Mouse (Mus musculus) cerebellum, adult 9-11 months (tissue): Measurements from ENCODE around the gene Mia2.

Experiments
- DNase-seq: peaks from one replicate; pipeline ENCODE4 v3.0.0; 2022

Gene Mia2

GRCm38 (mm10) chr12:59105914-59106313 is 10.3 kb downstream of the Mia2 start:
- no peak for DNase-seq

GRCm38 (mm10) chr12:59106491-59106890 is 10.9 kb downstream of the Mia2 start:
- no peak for DNase-seq

- DNase-seq = no peak
Measured at GRCm38 (mm10) chr12:59107926-59108325, 12.3 kb downstream of the Mia2 start.

GRCm38 (mm10) chr12:59117184-59117583 is 21.6 kb downstream of the Mia2 start:
- no peak for DNase-seq

- no peak for DNase-seq
Measured at GRCm38 (mm10) chr12:59125426-59125825, 29.8 kb downstream of the Mia2 start.

- DNase-seq = no peak
Measured at GRCm38 (mm10) chr12:59128501-59128900, 32.9 kb downstream of the Mia2 start.

- peak; percentile 31 for DNase-seq
Measured at GRCm38 (mm10) chr12:59129038-59129437, 33.4 kb downstream of the Mia2 start.

- DNase-seq = peak; percentile 36
Measured at GRCm38 (mm10) chr12:59129592-59129991, 34.0 kb downstream of the Mia2 start.

- no peak for DNase-seq
Measured at GRCm38 (mm10) chr12:59130249-59130648, 34.6 kb downstream of the Mia2 start.

- peak; percentile 96 for DNase-seq
Measured at GRCm38 (mm10) chr12:59130651-59131577, 35.3 kb downstream of the Mia2 start.

- no peak for DNase-seq
Measured at GRCm38 (mm10) chr12:59131578-59131946, 36.0 kb downstream of the Mia2 start.

GRCm38 (mm10) chr12:59132462-59132861 is 36.9 kb downstream of the Mia2 start:
- no peak for DNase-seq

GRCm38 (mm10) chr12:59132940-59133339 is 37.3 kb downstream of the Mia2 start:
- DNase-seq = peak; percentile 13

GRCm38 (mm10) chr12:59133437-59133999 is 37.9 kb downstream of the Mia2 start:
- DNase-seq = no peak

- DNase-seq = no peak
Measured at GRCm38 (mm10) chr12:59135096-59135495, 39.5 kb downstream of the Mia2 start.

GRCm38 (mm10) chr12:59135533-59136300 is 40.1 kb downstream of the Mia2 start:
- DNase-seq = no peak

- DNase-seq = no peak
Measured at GRCm38 (mm10) chr12:59137031-59137430, 41.4 kb downstream of the Mia2 start.

GRCm38 (mm10) chr12:59139372-59139771 is 43.8 kb downstream of the Mia2 start:
- DNase-seq = no peak

- no peak for DNase-seq
Measured at GRCm38 (mm10) chr12:59145130-59145529, 49.5 kb downstream of the Mia2 start.

- no peak for DNase-seq
Measured at GRCm38 (mm10) chr12:59149691-59150090, 54.1 kb downstream of the Mia2 start.

- DNase-seq = no peak
Measured at GRCm38 (mm10) chr12:59161091-59161490, 65.5 kb downstream of the Mia2 start.

GRCm38 (mm10) chr12:59162797-59163196 is 67.2 kb downstream of the Mia2 start:
- no peak for DNase-seq

GRCm38 (mm10) chr12:59164522-59164921 is 68.9 kb downstream of the Mia2 start:
- no peak for DNase-seq

- no peak for DNase-seq
Measured at GRCm38 (mm10) chr12:59166557-59166956, 71.0 kb downstream of the Mia2 start.
